Mouse (Mus musculus): ENCODE data around the gene Cox19. TPM values are rescaled to one million over a fixed set of nuclear protein-coding genes. Genes with fewer than 3 reads are reported as not detected.

The Cox19 gene
- total and polyA plus RNA-seq, 3 experiments, result 53.0 to 73.2 TPM; not detected in 1

- peaks cover 7% of the 10 kb centered on the region; the same call in 1 of the 2 replicates for H3K79me2 ChIP-seq (ENCODE audit: control insufficient read depth, insufficient read depth, low read length, poor library complexity)
- H3K36me3 ChIP-seq (ENCODE audit: control insufficient read depth in 1 of 2, insufficient read depth in 2 of 2, low read length in 2 of 2), result peaks cover 0 to 6% of the 10 kb centered on the region in 2 experiments; a peak in 2 of 4 replicates
- no peaks in the 10 kb centered on the region for H3K9me3 ChIP-seq (replicated peaks; ENCODE audit: insufficient read depth, low read length)
- no peak for DNase-seq (ENCODE audit: low read depth, low spot score)
- no peak overlapping the region for H3K27ac ChIP-seq (ENCODE audit: control insufficient read depth, low read depth, low read length)
- H3K4me1 ChIP-seq (ENCODE audit: control insufficient read depth in 1 of 2, insufficient read depth in 2 of 2, low read length in 2 of 2), result peaks cover 0 to 4% of the 10 kb centered on the region in 2 experiments; a peak in 1 of 4 replicates
- TF ChIP-seq GATA1 (IDR thresholded peaks at IDR 0.05; ENCODE audit: low read depth, low read length) (no peak), E2F4 (IDR thresholded peaks at IDR 0.05; ENCODE audit: borderline replicate concordance, low read depth, low read length) (no peak), USF1 (IDR thresholded peaks at IDR 0.05; ENCODE audit: low read depth, low read length) (no peak), RAD21 (IDR thresholded peaks at IDR 0.05; ENCODE audit: low read depth, low read length) (no peak), ZMIZ1 (IDR thresholded peaks at IDR 0.05; ENCODE audit: low read depth, low read length) (no peak), POLR2A (IDR thresholded peaks at IDR 0.05; ENCODE audit: control insufficient read depth in 1 of 2, insufficient read depth in 1 of 2, low read depth in 1 of 2, low read length in 2 of 2, poor library complexity in 1 of 2) (no peak), NRF1 (IDR thresholded peaks at IDR 0.05; ENCODE audit: insufficient read depth, low read depth, low read length, poor library complexity, severe bottlenecking) (no peak), JUND (IDR thresholded peaks at IDR 0.05; ENCODE audit: low read depth, low read length) (no peak), NELFE (IDR thresholded peaks at IDR 0.05; ENCODE audit: low read depth, low read length) (no peak)
- no peak overlapping the region for H3K4me3 ChIP-seq (ENCODE audit: control insufficient read depth in 1 of 2, insufficient read depth in 1 of 2, low read depth in 2 of 2, low read length in 2 of 2)
- no peak overlapping the region for H3K9ac ChIP-seq (ENCODE audit: control insufficient read depth, low read depth, low read length, poor library complexity, severe bottlenecking)
- H3K27me3 ChIP-seq (ENCODE audit: control insufficient read depth in 1 of 2, insufficient read depth in 2 of 2, low read length in 2 of 2), result no peaks in the 10 kb centered on the region
Measured at GRCm38 (mm10) chr5:139310477-139310876, 40.7 kb downstream of the Cox19 start.

- no peak overlapping the region for H3K4me3 ChIP-seq (ENCODE audit: control insufficient read depth in 1 of 2, insufficient read depth in 1 of 2, low read depth in 2 of 2, low read length in 2 of 2)
- peaks cover 0 to 6% of the 10 kb centered on the region in 2 experiments; a peak in 2 of 4 replicates for H3K36me3 ChIP-seq (ENCODE audit: control insufficient read depth in 1 of 2, insufficient read depth in 2 of 2, low read length in 2 of 2)
- no peak for TF ChIP-seq MAFK (IDR thresholded peaks at IDR 0.05; ENCODE audit: borderline replicate concordance, low read depth, low read length)
- TF ChIP-seq CHD1 (IDR thresholded peaks at IDR 0.05; ENCODE audit: low read depth, low read length), result no peak
- no peak for TF ChIP-seq USF1 (IDR thresholded peaks at IDR 0.05; ENCODE audit: low read depth, low read length)
- TF ChIP-seq CTCF (IDR thresholded peaks at IDR 0.05 in 2 of 3, conservative IDR thresholded peaks at IDR 0.05 in 1 of 3; ENCODE audit: control insufficient read depth in 1 of 3, insufficient read depth in 1 of 3, low read depth in 2 of 3, low read length in 3 of 3, poor library complexity in 1 of 3, severe bottlenecking in 1 of 3), result no peak
- no peak for TF ChIP-seq SMC3 (IDR thresholded peaks at IDR 0.05; ENCODE audit: low read depth, low read length)
- no peak for TF ChIP-seq GABPA (IDR thresholded peaks at IDR 0.05; ENCODE audit: low read depth, low read length)
- no peak for TF ChIP-seq KAT2A (conservative IDR thresholded peaks at IDR 0.05; ENCODE audit: low read depth, low read length)
- no peak for TF ChIP-seq MXI1 (IDR thresholded peaks at IDR 0.05; ENCODE audit: low read depth, low read length)
- no peak for TF ChIP-seq RAD21 (IDR thresholded peaks at IDR 0.05; ENCODE audit: low read depth, low read length)
- TF ChIP-seq ELF1 (IDR thresholded peaks at IDR 0.05; ENCODE audit: low read depth, low read length), result no peak
- no peak for TF ChIP-seq MYB (IDR thresholded peaks at IDR 0.05; ENCODE audit: low read depth, low read length)
- TF ChIP-seq ETS1 (IDR thresholded peaks at IDR 0.05; ENCODE audit: low read depth, low read length), result no peak
- TF ChIP-seq JUND (IDR thresholded peaks at IDR 0.05; ENCODE audit: low read depth, low read length), result no peak
- TF ChIP-seq UBTF (IDR thresholded peaks at IDR 0.05; ENCODE audit: borderline replicate concordance, insufficient read depth, low read depth, low read length), result no peak
- no peak for TF ChIP-seq MYC (IDR thresholded peaks at IDR 0.05; ENCODE audit: low read depth, low read length)
- H3K9ac ChIP-seq (ENCODE audit: control insufficient read depth, low read depth, low read length, poor library complexity, severe bottlenecking), result no peak overlapping the region
- no peak overlapping the region for H3K27ac ChIP-seq (ENCODE audit: control insufficient read depth, low read depth, low read length)
- peak; percentile 19 for DNase-seq (ENCODE audit: low read depth, low spot score)
- peaks cover 0 to 4% of the 10 kb centered on the region in 2 experiments; a peak in 1 of 4 replicates for H3K4me1 ChIP-seq (ENCODE audit: control insufficient read depth in 1 of 2, insufficient read depth in 2 of 2, low read length in 2 of 2)
- no peaks in the 10 kb centered on the region for H3K9me3 ChIP-seq (replicated peaks; ENCODE audit: insufficient read depth, low read length)
- H3K27me3 ChIP-seq (ENCODE audit: control insufficient read depth in 1 of 2, insufficient read depth in 2 of 2, low read length in 2 of 2), result no peaks in the 10 kb centered on the region
- peaks cover 7% of the 10 kb centered on the region; the same call in 1 of the 2 replicates for H3K79me2 ChIP-seq (ENCODE audit: control insufficient read depth, insufficient read depth, low read length, poor library complexity)
Measured at GRCm38 (mm10) chr5:139309946-139310345, 41.3 kb downstream of the Cox19 start.
